Mouse (Mus musculus) CD8-positive naive resting alpha-beta T cell, adult 2 months (primary cell): ENCODE measurements around the gene Rgs3.

Experiments
- DNase-seq, 2 experiments: peaks; one replicate each; pipeline ENCODE4 v3.0.0; 2022; ENCODE audit warnings: low read depth in 2 of 2, low spot score in 2 of 2

The Rgs3 gene

DNA sequence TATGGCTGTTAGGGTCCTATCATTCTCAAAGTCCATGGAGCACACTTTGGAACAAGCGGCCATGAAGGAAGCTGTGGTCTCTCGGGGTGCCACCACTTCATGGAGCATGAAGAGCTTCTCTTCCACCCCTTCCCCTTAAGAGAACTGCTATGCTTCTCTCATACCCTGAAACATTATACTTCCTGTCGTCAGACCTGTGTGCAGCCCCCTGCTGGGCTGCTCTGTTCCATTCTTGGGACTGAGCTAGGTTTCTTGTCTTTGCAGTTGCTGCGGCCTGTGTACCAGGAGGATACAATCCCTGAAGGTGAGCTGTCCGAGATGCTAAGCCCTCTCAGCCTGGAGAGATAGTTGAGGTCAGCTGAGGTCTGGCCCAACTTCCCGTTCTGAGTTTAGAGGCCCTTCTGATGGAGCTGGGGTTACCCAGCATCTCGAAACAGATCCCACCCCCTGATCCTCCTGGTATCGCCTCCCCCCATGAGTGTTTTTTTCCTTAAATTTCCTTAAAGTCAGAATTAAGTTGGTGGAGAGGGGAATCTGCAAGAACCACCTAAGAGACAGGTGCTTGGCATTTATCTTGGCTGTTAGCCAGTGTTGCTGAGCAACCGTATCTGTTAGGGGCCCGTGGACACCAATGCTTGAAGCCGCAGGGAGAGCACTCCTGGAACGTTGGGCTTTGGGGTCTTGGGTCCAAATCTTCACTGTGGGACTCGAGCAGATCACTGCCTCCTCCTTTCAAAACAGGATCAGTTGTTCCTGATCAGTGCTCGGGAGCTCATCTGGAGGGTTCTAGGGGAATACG lies 66.8 kb downstream of the Rgs3 start:
- no peak for DNase-seq

DNA sequence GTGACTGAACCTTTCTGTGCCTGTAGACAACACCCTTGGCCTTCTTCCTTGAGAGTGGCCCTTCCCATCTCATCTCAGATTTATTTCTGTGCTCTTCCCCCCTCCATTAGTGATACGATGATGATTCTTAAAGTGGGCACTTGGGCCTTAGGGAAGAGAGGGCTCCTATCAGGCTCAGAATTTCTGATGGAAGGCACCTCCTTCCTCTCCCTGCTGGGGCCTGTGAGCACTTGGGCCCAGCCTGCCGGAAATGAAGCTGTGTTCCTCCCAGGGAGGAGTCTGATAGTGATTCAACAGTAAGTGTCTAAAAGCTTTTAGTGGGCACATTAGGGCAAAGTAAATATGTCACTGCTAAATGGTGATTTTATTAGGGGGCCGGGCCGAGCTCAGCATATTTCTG lies 67.7 kb downstream of the Rgs3 start:
- DNase-seq: no peak

DNA sequence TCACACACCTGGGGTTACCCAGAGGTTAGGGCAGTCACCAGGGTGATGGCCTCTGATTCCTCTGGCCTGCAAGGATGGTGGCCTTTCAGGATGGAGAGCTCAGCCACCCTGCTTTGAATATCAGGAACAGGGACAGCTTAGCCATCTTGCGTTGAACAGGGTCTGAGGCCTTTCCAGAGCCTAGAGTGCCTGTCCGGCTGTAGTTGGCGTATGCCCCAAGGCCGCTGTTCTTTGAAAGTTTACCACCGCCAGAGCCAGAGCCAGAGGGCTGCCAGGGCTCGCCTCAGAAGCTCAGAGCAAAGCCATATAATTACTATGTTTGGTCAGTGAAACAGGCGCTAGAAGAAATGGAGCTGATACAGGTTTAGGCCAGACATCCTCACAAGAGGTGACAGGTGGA lies 68.9 kb downstream of the Rgs3 start:
- no peak for DNase-seq

DNA sequence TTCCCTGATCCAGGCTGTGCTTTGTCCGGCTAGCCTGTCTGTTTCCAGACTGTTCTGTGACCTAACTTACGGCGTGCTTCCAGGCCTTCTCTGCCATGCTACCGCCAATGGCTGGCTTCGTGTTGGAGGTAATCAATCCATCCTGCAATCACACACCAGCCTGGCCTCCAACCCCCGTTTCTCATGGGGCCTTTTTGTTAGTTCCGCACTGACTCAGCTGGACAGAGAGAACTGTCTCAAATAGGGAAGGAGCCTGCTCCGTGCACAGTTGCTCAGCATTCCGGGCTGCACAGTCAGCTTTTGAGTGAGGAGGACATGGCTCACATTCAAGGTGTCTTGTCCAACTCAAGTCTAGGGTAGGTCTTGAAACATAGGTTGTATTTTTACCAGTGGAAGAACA lies 69.8 kb downstream of the Rgs3 start:
- no peak for DNase-seq

DNA sequence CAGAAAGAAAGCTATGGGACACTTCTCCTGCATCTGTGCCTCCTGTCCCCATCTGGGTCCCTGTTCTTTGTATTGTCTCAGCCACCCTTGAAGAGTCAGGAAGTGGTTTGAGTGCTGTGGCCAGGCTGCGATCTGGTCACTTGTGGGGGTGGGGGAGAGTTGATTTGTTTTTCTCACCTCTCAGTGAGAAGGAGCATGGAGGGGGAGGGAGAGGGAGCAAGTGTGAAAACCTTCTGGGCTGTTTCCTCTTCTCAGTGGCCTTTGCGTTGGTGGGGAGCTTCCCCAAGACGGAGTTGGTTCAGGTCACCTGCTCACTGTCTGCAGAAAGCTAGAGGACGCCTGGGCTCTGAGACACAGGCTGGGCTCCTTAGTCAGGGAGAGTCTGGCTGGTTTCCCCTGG lies 70.3 kb downstream of the Rgs3 start:
- peak in 1 of 2 experiments; percentile 28 for DNase-seq

DNA sequence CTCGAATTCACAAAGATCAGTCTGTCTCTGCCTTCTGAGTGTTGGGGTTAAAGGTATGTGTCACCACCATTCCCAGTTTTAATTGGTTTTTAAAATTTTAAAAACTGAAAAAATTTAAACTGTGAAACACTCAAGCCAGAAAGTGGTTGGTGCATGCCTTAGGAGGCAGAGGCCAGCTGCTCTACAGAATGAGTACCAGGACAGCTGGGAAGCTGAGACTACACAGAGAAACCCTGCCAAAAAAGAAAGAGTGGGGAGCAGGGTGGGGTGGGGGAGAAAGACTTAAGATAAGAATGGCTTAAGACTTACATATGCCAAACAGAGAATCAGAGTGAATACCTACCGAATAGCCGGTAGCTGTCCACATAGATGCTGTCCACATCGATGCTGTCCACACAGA lies 73.6 kb downstream of the Rgs3 start:
- DNase-seq: no peak

DNA sequence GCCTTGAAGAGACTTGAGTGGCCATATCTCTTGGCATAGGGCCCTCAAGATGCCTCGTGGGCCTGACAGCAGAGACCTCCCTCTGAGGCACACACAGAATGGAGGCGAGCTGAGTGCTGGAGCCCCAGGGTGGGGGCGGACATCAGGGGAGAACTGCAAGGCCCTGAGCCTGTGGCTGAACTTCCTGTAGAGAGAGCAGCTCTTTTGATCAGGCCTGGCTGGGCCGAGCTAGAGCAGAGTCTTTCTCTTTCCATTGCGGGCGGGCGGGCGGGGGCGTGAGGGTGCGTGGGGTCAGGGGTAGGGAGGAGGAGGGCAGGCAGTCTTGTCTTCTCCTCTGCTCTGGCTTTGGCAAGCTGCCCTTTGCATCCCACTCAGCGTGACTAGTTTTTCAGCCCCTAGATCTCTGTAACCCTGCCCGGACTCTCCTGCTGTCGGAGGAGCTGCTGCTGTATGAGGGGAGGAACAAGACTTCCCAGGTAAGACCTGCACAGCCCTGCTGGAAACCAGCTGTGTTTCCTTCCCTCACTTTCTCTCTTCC lies 74.5 kb downstream of the Rgs3 start:
- DNase-seq: peak; percentile 46 to 54

DNA sequence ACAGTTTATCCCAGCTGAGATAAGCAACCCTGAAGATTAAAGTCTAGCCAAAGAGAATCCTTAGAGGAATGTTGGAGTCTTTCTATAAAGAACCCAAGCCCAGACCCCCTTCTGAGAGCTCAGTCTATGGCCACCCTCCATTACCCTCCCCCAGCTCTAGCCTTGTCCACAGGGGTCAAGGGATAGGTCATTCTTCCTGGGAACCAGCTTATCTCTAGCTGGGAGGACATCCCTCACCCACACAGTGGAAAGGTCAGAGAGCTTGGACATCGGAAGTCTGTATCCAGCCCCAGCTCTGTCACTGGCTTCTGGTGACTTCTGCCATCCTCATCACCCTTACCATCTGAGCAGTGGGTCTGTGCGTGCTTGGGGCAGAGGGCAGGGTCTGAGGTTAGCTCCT lies 75.2 kb downstream of the Rgs3 start:
- DNase-seq: no peak

DNA sequence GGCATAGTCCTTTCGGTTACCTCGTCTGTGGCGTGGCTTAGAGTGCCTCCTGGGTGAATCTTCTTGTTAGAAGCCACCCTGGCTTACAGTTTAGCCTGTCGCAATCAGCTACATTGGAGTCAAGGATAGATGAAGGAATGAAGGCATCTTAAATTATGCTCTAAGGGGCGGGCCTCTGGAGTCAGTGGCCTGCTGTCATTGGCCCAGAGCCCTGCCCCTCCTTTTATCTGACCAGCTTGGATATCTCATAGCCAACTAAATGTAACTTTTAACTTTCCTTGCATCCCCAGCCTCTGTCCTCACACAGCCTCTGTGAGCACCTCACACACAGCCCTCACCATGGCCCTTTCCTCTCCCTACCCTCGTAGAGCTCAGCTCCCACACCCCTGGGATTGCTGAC lies 76.4 kb downstream of the Rgs3 start:
- no peak for DNase-seq

DNA sequence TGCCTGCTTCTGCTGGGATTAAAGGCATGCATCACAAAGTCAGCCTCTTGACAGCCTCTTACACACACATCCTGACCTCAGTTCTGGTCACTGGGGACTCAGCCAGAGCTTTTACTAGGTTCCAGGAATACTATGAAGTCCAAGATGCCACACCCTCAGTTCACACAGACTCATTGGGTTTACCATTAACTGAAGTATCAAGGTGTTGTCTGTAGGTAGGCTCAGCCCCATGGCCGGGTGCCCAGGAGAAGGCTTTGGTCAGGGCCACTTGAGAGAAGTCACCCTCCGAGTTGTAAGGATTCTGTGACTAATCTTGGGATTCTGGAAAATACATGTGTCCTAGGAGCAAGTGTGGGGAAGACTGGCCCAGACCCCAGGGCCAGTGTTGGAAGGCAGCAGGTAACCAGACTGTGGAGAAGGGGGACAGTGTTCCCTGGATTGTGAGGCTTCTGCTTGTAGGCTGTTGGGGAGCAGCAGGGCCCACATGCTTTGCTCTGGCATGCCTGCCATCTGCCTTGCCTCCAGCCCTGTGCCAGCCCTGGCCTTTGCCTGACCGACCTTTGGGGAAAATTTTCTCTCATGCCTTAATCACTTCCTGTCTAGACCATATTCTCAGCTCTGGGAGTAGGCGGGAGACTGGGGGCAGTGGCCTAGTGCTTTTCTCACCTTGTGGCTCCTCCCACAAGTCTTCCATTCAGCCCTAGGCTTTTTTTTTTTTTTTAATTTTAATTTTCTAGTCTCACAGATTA lies 78.4 kb downstream of the Rgs3 start:
- DNase-seq: no peak

DNA sequence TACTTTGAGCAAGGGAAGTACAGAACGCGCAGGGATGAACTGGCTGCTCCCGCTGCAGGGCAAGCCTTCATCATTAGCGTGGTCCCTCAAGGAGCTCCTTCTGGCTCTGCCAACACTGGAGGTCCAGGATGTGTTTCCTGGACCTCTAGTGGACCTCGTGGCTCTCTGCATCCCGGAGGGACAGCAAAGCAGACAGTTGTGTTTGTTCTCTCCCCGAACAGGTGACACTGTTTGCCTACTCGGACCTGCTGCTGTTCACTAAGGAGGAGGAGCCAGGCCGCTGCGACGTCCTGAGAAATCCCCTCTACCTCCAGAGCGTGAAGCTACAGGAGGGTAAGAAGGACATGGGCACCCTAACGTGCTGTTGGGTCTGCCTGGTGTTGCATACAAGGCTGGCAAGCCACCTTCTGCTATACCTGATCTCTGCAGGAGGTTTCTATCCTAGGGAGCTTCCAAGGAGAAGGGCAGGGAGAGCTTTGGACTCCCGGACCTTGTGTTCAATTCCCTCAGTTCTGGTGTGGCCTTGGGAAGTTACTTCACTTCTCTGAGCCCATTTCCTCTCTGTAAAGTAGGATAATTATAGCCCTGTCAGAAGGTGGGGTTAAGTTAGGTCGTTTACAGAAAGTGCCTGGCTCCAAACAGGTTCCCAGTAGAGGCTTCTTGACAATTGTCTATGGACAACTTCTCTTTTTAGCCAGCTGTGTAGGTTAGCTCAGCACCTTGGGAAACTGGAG lies 81.0 kb downstream of the Rgs3 start:
- DNase-seq: no peak

DNA sequence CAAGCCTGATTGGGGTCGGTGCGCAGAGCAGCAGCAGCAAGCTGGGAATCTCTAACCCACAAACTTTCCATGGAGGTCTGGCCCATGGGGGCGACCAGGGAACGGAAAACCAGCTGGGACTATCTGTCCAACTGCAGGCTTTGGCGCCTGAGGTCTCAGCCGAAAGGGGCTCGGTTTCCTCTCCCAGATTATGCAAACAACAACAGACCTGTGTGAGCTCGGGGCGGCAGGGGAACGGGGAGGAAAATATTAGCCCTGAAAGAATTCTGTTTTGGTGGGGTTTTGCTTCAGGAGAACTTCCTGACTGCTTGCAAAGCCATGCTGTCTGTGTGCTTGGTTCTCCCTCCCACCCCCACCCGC lies 81.6 kb downstream of the Rgs3 start:
- DNase-seq: no peak

DNA sequence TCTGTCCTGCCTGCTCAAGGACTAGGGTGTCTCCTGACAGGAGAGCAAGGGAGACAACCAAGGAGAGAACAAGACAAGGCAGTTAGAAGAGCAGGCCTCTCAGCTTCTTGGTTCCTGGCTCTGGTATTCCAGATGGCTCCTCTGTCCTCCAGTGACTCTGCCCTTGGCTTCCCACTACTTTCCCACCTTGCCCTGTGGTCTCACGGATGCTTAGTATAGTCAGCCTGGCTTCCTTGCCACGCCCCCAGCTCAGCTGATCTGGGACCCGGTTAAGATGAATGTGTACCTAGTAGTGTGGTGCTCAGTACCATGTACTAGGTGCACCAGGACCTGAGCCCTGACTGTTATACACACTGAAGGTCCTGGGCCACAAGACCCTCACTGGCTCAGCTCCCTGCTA lies 82.0 kb downstream of the Rgs3 start:
- no peak for DNase-seq

DNA sequence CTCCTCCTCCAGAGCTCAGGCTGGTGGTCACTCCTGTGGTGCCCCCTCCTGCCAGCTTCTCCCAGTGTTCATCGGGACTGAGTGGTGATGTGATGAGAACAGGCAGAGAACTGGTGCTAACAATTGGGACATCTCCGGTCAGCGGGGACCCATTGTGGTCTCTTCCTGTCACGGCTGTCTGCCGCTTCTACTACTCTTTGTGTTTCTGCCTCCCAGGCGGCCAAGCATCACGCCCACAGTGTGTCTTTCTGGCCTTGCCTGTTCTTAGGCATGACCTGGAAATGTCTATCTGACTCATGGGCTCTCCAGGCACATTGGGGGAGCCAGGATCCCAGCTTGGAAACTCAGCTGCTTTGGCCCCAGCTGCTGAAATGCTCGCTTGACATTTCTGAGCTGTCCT lies 83.8 kb downstream of the Rgs3 start:
- DNase-seq: no peak

DNA sequence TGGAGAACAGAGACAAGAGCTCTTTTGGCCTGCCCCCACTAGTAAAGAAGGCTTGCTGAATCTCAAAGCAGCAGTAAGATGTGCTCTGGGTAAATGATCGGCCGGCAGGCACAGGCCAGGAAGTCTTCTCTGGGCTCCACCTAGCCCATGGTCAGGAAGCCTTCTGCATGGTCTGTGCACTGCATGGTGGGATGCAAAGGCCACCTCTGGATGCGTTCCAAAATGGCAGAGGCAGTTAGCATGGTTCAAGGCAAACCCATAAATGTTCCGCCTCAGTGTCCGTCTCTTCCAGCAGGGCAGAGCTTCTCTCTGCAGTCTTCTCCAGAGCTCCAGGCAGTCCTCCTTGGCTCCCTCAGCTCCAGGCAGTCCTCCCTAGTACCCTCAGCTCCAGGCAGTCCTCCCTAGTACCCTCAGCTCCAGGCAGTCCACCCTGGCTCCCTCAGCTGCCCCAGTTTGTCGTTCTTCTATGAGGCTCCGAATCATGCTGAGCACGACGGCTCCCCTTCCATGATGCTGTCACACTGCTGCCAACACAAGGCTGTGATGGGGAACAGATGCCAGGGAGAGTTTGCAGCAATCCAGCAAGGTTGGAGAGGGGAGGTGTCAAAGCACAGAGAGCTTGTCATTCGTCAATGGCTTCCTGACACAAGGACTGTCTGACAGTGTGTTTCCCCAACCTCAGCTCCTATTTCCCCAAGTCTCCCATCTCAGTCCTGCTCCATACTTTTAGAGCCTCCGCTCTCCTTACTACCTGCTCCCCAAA lies 84.6 kb downstream of the Rgs3 start:
- DNase-seq: no peak

DNA sequence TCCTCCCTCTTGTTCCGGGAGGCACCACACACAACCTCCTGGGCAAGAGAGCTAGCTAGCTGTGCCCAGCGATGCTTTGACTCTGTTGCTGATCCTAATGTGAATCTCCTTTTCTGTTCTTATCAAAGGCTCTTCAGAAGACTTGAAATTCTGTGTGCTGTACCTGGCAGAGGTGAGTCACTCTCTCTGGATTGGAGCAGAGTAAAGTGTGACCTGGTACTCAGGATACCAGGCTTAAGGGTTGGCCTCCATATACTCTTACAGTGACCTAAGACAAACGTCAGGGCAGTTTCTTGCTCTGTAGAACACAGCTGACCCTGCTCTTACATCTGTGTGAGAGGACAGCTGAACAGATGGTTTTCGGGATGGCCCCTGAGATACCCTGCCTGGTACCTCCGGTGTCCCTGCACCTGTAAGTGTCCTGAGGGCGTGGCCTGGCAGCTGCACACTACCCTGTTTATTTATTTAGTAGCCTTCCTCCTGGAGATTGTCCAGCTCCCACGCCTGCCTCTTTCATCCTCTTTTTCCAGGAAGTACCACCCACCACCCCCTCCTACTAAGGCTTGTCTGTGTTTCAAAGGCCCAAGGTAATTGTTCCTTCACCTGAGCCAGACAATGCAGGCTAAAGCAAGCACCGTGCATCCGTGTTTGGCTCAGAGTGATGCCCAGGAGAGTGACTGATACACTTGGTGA lies 87.1 kb downstream of the Rgs3 start:
- DNase-seq: no peak

DNA sequence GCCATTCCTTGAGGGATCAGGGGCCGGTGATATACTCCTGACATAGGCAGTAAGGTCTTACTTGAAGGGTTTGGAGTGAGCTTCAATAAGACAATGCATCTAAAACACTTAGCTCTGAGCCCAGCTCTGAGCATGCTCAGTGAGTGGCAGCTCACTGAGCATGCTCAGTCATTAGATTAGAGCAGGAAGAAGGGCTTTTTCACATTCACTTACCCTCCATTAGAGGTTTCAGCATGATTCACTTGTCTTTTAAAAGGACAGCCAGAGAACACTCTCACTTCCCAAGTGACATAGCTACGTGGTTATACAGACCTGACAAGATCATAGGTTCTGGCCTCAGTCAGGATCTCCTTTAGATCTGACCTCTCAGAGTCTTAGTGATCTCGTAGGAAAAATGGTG lies 89.2 kb downstream of the Rgs3 start:
- DNase-seq: no peak

DNA sequence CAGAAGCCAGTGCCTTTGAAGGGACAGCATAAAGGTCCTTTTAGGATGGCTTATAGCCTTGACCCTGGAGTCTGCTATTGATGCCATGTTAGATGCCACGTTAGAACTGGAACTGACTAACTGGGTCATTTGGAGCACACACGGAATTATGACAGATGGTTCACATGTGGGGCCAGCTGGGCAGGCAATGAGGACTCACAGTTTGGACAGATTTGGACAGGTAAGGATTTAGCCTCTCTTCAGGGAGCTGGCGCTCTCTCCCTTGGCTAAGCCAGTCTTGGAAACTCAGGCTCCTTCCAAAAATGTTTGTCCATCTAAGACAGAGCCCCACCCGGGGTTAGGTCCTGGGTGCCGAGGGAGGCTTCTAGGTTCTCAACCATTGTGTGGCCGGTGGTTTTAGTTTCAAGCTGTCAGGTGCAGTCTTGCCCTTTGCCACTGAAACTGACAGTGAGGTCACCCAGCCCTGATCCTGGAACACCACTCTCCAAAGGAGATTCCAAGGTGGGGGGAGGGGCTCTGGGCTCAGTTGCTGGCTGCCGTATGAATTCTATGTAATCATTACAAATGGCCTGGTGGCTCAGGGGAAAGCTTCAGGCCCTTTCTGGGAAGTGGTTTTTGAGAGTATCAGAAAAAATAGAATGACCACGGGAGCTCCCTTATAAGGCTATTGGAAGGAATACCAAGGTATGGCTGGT lies 90.0 kb downstream of the Rgs3 start:
- no peak for DNase-seq

DNA sequence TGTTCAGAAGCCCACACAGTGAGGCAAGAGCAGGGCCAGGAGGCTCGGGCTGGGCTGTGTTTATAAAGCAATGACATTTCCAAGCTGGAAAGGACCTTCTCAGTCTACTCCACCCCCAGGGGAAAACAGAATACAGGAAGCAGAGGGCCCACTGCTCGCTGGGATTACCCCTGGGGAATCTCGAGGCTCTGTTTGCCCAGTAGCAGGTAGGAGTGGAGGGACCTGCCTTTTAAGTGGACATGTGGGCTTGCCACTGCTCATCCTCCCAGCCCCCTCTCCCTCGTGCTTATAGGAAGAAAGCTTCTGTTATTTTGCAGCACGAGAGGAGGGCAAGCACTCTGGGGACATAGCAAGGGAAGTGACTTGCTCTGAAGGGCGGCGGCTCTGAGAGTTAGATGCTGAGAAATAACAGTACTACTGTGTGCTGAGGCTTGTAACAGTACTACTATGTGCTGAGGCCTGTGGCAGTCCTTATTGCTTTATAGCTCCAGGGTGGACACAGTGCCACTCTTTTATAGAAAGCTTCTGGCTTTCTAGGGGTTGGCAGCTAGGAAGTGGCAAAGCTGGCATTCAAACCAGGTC lies 91.6 kb downstream of the Rgs3 start:
- no peak for DNase-seq

DNA sequence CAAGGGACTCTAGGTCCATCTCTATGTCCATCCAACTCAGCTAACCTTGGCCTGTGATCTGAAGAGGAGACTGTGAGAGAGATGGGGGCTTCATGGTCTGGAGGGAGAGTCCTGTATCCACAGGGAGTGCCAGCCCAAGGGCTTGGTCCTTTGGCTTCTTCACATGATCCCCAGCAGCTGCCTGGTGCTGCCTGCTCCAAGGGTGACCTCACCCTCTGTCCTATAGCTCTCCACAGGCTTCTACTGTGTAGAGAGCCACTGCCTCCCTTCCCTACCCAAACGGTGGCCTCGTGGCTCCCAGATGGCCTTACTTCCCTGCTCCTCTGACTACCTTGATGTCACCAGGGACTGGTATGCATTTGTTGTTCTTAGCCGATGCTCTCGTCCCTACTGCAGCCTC lies 92.6 kb downstream of the Rgs3 start:
- no peak for DNase-seq
